Mouse (Mus musculus): ENCODE results near the gene Elovl6.

GRCm38 (mm10) chr3:129682389-129682788, 150.2 kb downstream of the Elovl6 start:
- TF ChIP-seq CTCF (conservative IDR thresholded peaks at IDR 0.05; ENCODE audit: low read length) (no peak), NANOG (IDR thresholded peaks at IDR 0.05; ENCODE audit: borderline replicate concordance, low read length) (no peak)
